Mouse (Mus musculus): ENCODE results near the gene Nell2. TPM values are rescaled to one million over a fixed set of nuclear protein-coding genes. Genes with fewer than 3 reads are reported as not detected.

Nell2 gene
- total and polyA plus RNA-seq, 3 experiments = 0.30 to 6.9 (median 2.0) TPM

DNA sequence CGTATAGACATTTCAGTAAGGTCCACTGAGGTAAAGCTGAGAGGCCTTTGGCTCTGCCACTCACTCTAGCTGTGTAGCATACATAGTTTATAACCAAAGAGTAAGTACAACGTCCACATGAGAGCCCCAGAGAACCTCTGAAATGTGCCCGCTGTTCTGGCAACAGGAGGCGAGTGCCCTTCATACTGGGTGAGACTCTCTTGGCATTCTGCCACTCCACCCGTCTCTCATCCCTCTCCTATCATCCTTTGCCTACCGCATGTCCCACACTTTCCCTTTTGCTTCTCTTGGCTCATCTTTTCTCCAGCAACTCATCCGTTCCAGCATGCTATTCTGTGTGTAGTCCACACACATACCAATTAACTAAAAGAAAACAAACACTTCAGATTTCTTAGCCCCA lies 442.4 kb downstream of the Nell2 start:
- peak; percentile 13 for DNase-seq

DNA sequence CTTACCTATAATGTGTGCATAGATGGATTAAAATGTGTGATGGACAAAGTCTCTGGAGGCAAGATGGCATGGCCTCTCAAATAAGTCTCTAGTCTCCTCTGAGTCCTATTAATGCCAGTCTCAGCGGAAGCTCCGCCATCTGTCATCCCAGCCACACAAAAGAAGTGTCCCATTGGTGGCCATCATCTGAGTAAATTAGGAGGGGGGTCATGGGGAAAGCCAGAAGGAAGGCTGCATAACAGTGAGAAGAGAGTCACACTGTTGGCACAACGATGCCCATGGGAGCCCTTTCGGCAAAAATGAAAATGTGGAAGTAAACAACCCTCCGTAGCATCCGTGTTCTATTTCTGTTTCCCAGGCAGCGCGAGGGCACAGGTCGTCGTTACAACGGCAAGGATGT lies 446.7 kb downstream of the Nell2 start:
- no peak for DNase-seq

DNA sequence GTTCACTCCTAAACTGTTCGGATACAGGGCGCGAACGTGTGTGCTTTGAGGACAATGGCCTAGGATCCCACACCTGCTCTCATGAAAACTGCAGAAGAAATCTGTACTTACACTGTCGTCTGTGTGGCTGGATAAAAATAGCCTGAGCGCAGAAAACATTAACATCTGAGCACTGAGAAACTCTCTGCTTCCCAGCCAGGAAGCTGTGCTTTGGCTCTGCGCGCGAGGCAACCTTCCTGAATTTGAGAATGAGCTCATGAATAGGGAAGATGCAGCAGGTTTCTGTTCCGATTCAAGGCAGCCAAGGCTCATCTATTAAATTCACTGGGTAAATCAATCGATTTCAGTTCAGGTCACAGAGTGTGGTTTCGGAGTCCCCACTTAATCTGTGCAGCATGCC lies 453.0 kb downstream of the Nell2 start:
- DNase-seq = no peak

DNA sequence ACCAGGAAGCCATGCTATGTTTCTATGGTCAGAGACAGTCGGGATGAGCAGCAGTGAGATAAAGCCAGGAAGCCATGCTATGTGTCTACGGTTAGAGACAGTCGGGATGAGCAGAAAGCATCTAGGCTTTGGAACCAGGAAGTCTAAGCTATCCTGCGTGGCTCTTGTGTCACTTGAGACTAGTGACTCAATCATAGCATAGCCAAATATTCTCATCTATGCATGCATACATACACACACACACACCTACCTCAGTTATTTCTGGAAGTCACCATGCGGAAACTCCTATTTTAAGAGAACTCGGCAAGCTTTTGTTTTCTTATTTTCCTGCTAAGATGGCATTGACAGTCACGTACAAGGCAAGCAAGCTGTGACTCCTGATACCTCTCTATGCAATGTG lies 457.5 kb downstream of the Nell2 start:
- no peak for DNase-seq

DNA sequence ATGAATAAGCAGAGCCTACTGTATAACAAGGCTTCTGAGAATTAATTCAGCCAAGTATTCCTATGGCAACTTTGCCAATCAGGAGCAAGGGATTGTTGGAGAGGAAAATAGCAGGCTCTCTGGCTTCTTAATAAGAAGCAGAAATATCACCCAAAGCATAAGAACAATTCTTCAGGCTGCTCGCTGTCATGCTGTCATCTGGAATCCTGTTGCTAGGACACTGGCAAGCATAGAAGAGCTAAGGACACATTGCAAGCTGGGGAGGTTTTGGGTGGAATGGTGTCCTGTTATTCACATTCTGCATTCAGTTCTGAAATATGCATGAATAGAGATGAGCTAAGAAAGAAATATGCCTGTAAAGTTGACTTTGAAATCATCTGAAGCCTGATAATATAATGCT lies 459.6 kb downstream of the Nell2 start:
- no peak for DNase-seq

DNA sequence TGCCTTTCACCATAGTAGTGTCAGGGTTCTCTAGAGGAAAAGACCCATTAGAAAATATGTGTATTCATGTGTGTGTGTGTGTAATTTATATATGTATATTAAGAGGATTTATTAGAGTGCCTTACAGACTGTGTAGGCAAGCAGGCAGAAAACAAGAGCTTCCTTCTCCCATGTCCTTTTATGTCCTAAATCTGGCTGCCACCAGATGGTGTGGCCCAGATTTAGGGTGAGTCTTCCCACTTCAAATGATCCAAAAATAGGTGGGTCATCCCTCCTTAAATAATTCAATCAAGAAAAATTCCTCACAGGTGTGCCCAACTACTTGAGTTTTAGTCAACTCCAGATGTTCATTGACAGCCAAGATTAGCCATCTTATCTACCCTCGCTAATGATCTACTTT lies 460.3 kb downstream of the Nell2 start:
- no peak for DNase-seq

DNA sequence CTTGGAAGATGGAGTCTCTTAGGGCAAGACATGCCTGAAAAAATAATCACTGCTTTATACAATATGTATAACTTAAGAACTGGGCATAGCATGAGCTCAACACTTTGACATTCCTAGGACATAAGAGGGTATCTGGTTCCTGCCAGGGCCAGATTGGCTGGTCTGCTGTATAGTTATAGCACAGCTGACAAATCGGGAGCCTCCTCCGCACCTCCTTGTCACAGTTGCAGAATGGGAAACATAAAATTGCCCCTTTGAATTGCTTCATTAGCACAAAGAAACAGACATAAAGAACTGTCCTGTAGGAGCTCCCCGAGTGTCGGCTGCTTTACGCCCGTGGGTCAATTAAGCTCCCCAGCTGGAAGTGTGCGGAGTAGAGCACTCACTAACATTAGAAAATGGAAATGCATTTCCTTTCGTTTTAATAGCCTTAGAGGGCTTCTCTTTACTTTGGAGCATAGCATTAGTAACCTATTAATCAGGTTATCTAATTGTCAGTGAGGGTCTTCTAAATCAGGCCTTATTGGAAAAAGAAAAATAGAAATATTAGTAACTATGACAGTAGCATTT lies 473.2 kb downstream of the Nell2 start:
- no peak for DNase-seq

DNA sequence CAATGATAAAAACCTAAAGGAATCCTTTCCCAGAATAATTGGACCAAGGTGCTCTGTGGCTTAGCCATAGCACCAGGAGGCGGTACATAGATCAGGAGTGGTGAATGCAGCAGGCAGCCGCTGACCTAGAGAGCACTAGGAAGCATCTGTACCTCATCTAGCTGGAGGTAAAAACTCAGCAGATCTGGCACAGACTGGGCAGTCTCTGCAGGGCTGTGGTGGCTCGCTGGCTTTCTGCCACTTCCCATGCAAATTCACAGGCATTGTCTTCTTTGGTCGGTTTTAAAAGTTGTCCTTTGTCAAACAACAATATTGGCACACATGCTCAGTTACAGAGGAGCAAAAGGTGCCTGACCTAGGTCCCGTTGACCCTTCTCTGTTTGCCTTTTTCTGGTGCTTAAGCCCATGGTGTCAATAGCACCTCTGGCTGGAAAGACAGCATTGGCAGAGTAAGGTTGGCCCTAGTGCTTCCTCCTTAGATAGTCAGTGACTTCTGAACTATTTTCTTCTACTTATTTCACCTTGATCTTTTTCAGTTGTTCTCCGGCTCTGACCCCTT lies 479.1 kb downstream of the Nell2 start:
- DNase-seq = no peak

DNA sequence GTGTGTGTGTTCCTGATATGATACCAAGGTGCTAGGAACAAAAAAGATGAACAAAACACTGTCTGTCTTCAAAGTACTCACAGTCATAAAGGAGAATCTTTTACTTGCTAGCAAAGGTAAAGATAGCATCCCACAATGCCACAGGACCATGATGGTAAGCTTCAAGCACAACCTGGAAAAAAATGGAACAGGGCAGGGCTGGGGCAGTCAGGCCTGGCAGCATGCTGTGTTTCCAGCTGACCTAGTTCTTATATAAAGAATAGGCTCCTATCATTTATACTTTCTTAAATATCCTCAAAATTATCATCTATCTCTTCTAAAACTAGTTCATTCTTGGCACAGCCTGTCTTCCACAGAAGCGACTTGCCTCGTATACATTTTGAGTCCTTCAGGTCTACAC lies 480.9 kb downstream of the Nell2 start:
- DNase-seq = no peak

DNA sequence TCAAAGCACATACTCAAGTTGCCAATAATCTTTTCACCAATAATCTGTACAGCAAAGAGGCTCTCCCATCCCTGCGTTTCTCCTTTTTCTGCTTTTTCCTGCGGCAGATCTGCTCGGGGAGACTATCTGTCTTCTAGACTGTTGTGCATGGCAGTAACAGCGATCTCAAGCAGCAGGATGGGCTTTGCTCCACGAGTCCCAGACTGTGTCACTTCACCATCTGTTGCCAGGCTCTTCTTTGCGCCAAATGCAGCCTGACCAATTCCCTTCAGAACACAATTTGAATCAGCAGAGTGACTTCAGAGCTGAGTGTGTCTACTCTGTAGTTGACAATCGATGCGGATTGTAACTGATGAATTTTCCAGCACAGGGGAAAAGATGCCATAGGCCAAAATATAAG lies 484.3 kb downstream of the Nell2 start:
- DNase-seq = no peak

DNA sequence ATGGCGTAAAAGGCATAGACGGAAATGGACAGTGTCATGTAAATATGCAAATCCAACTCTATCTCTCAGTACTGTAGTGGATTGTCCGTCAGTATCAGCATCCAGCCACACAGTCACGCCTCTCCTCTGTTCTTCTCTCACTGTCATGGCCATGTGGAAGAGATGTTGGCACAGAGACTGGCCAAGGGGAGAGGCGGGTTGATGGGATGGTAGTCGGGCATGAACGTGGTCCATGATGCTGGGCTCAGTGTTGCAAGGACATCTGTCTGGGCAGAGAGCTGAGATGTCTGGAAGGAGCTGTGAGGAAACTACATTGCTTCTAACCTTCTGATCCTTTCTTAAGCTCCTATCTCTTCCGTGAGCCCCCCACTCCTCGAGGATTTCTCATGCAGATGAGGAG lies 485.9 kb downstream of the Nell2 start:
- no peak for DNase-seq

DNA sequence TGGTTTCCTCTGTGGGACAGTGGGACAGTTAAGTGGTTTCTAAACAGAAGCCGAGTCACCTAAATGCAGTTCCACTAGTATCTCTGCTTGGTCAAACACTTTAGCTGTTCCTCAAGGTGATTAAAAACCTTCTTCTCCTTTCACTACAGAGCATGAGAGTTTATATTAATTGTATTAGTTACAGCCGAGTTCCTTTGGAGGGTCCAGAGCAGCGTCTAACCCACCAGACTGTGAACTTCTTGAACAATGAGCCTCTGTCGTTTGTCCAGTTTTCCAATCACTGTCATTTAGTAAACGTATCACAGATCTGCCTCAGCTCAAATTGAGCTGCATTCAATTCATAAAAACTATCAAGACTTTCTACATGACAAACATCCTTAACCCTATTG lies 498.9 kb downstream of the Nell2 start:
- no peak for DNase-seq

DNA sequence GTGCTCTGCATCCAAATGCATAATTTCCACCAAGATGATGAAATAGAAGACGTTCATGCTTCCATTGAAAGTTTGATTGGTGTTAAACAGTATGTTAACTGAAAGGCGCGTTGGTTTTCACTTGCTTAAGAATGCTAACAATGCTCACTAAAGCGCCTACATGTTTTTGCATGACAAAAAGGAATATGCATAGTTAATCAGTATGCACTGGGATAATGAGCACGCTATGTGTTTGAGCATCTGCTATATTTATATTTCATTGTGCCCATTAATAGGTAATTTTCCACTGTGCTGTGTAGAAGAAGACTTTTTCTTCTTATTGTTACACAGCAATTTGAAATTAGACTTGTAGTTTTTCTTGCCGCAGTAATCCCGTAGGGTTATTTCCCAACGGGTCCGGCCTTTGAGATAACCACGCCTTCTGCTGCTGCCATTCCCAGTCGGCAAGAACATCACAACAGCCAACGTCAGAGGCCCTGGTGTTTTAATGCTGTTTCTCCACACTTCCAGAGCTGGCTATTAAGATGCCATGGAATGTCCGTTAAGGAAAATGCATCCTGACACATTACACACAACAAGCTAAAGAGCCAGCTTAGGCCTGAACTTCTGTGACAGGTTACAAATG lies 499.4 kb downstream of the Nell2 start:
- no peak for DNase-seq

Other genes starting within 250 kb of the Nell2 start
- not detected for gene Dbx2, start 127.4 kb upstream of the Nell2 start, total RNA-seq (2021)
- gene Dbx2, start 127.4 kb upstream of the Nell2 start, polyA plus RNA-seq (2012; rRNA removed) = 0.10 and 0.15 TPM in 2 replicates

Data from adrenal gland, adult 2 months (tissue).